Mouse (Mus musculus): ENCODE results near the gene Pbx1.

Pbx1 gene

GRCm38 (mm10) chr1:168222794-168223193, 209.3 kb downstream of the Pbx1 start:
- DNase-seq = no peak

- no peak for DNase-seq
These were observed 211.0 kb downstream of the Pbx1 start for GRCm38 (mm10) chr1:168221071-168221521.

DNA sequence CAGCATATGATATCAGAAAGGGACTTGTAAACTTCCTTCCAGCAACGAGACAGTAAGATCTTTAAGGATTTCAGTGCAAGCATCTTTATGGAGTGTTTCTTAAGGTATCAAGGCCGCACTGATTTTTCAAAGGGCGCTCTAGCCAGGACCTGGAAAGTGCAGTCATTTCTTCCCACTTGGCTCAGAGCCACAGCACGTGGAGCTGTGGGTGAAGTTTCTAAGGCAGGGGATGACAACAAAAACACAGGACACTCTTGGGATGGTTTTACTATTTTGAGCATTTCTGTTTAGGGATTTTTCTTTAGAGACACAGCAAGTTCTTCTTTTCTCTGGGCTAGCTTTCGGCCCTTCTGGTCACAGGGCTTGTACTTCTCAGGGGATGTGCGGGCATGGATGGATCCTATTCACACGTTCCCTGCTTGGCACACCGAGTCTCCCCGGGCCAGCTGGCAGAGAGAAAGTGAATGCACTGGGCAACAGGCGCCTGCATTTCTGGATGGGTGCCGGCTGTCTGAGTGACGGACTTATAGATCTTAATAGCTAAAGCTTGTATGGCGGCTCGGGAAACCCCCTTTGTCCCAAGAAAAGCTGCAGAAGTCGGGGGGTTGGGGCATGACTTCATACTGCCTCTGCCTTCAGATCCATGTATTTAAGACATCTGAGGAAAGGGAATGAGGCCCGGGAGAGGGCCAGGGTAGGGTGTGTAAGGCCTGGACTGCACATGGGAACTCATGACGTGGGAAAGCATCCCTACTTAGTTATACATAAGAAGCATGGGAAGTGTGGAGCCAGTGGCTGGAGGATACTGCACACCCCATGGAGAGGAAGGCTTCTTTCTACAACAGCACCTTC, 215.9 kb downstream of the Pbx1 start:
- peak; percentile 40 for DNase-seq

- DNase-seq = no peak
These were observed 216.6 kb downstream of the Pbx1 start for GRCm38 (mm10) chr1:168215468-168215867.

GRCm38 (mm10) chr1:168214040-168214443, 218.0 kb downstream of the Pbx1 start:
- peak; percentile 90 for DNase-seq

GRCm38 (mm10) chr1:168213595-168213994, 218.5 kb downstream of the Pbx1 start:
- no peak for DNase-seq

GRCm38 (mm10) chr1:168210401-168210800, 221.7 kb downstream of the Pbx1 start:
- no peak for DNase-seq

- DNase-seq = no peak
These were observed 231.4 kb downstream of the Pbx1 start for GRCm38 (mm10) chr1:168200570-168201156.

GRCm38 (mm10) chr1:168198276-168198675, 233.8 kb downstream of the Pbx1 start:
- no peak for DNase-seq

DNA sequence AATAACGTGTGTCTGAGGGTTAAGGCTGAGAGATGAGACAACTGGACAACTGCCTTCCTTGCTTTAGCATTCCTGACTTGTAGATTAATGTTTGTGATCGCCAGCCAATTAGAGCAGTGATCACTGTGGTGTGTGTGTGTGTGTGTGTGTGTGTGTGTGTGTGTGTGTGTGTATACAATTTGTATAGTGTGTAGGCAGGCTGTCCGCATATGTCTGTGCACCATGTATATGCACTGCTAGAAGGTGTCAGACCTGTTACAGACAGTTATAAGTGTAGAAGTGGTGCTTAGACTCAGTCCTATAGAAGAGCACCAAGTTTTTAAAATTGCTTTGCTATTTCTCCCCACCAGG, 234.2 kb downstream of the Pbx1 start:
- no peak for DNase-seq

- DNase-seq = no peak
These were observed 234.7 kb downstream of the Pbx1 start for GRCm38 (mm10) chr1:168197195-168197907.

- no peak for DNase-seq
These were observed 238.7 kb downstream of the Pbx1 start for GRCm38 (mm10) chr1:168193364-168193763.

GRCm38 (mm10) chr1:168182816-168183215, 249.3 kb downstream of the Pbx1 start:
- DNase-seq = no peak

- peak; percentile 68 for DNase-seq
These were observed 251.2 kb downstream of the Pbx1 start for GRCm38 (mm10) chr1:168180622-168181441.

- no peak for DNase-seq
These were observed 252.4 kb downstream of the Pbx1 start for GRCm38 (mm10) chr1:168179691-168180090.

DNA sequence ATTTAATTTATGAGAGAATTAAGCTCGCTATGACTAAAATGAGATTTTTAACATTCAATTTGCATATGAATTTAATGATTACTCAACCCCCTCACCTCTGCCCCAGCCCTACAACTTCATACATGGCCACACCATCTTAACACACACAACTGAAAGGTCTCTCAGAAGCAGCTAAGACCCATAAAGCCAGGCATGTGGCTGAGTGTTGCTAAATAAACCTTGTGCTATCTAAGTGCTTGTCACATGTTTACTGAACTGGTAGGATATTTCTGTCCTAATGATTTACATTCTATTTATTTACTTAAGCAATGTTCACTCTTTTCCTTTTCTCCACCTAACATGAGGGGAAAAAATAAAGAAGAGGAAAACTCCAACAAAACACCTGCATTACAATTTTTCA, 253.5 kb downstream of the Pbx1 start:
- no peak for DNase-seq

DNA sequence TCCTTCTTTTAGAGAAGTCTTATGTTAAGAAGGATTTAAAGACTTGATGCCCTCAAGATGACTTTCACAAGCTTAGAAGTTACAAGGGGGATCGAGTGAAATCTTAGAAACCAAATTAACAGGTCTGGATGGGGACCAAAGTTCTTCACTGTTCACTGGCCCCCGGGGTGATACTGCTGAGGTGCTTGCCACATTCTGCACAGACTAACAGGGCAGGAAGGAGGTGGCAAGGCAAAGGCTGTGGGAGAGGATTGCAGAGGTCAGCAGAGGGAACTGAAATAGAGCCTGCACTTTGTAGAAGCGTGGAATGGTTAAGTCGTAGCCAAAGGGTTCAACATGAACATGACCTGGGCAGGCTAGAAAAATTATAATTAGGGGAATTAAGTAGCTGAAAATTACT, 256.5 kb downstream of the Pbx1 start:
- no peak for DNase-seq

DNA sequence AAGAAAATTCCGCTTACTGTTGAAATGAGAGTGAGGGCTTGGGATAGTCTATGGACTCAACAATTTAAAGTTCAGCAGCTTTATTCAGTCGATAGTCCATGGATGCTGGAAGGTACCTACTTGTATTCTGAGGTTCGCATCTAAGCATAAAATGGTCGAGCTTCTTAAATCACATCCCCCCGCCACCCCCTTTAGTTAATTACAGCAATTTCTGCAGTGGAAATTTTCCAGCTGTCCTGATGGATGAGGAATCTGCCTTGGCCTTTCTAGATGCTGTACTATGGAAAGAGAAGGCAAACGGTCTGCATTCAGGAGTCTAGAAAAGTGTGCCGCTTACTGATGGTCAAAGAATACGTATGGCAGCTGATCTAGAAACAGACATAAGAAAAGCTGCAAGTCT, 262.3 kb downstream of the Pbx1 start:
- no peak for DNase-seq

DNA sequence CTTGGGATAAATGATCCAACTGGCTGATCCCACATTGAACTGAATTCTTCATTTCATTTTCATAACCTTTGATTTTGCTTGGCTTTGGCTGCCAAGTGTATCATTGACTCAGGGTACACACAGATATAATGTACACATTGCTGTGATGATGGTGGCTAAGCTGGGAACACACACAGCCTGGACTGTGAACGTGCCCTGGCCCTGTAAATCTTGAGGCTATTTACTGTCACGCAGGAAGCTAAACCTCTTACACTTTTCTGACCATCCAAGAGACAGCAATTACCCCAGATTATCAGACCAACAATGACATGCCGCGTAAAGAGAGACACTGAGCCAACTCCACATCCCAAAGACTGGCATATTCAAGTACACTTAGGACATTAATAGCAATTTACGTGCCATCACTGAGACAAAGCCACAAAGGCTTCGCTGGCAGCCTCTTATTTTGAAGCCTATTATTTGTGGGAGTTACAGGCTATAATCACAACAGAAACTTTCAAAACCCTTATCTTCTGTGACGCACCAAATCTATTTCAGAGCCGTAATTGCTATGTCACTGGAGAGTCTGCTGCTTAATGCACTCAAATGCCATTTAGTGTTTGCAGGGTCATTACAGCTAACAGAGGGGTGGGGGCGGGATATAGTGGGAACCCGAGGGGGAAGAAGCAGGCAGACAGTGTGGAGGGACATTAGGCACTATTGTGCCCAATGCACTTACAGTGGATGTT, 262.9 kb downstream of the Pbx1 start:
- DNase-seq = no peak

GRCm38 (mm10) chr1:168167781-168168180, 264.3 kb downstream of the Pbx1 start:
- DNase-seq = no peak

DNA sequence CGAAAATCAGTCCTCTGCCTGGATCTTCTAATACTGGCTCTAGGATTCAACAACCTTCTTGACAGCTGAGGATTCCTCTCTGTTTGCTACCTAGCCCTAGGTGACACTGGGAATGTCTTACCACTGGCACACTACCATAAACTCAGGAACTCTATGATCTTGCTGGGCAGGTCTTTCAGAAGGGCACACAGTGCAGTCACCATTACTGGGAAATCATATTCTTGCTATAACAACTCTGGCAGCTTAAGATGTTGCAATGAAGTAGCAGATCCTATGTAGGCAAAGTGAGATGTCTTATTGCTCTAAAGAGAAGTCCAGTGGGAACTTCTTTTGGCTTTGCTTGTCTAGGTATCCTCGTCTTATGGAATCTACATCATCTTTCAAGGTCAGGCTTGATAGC, 265.2 kb downstream of the Pbx1 start:
- DNase-seq = no peak

- DNase-seq = no peak
These were observed 267.1 kb downstream of the Pbx1 start for GRCm38 (mm10) chr1:168164945-168165344.
